Mouse (Mus musculus): Measurements from ENCODE around the gene Isca1. TPM values are rescaled to one million over a fixed set of nuclear protein-coding genes. Genes with fewer than 3 reads are reported as not detected.
"Not testable (repeated sequence)": the region's sequence is repeated elsewhere in the genome, so short reads cannot be mapped to it uniquely, and the experiment has no call there.

Isca1 gene
- 100 to 1,000 TPM; 235 to 252 TPM for total RNA-seq (2021)
- long read RNA-seq, experiment 1, transcript Isca1-201 (4 exons, 1,942 nt), result major isoform, 338 of 348 reads
- long read RNA-seq, experiment 1, partial matches to known transcripts, result 4 of 348 reads
- long read RNA-seq, experiment 1, other reads (novel, unspliced or antisense), result 2 of 348 reads
- long read RNA-seq, experiment 2, transcript Isca1-201 (4 exons, 1,942 nt), result major isoform, 161 of 175 reads
- long read RNA-seq, experiment 2, transcript Isca1-205 (1 exons, 3,280 nt), result minor isoform, 11 of 175 reads
- long read RNA-seq, experiment 2, partial matches to known transcripts, result 3 of 175 reads
- long read RNA-seq, experiment 2, other reads (novel, unspliced or antisense), result 0 of 175 reads

GRCm38 (mm10) chr13:59769296-59770163, at the start of gene Isca1:
TSS of gene Isca1 (minus strand) at chr13:59769810.
- peak; percentile 99 for DNase-seq

GRCm38 (mm10) chr13:59817352-59817751, 47.7 kb upstream of the Isca1 start:
- DNase-seq, result no peak

DNA sequence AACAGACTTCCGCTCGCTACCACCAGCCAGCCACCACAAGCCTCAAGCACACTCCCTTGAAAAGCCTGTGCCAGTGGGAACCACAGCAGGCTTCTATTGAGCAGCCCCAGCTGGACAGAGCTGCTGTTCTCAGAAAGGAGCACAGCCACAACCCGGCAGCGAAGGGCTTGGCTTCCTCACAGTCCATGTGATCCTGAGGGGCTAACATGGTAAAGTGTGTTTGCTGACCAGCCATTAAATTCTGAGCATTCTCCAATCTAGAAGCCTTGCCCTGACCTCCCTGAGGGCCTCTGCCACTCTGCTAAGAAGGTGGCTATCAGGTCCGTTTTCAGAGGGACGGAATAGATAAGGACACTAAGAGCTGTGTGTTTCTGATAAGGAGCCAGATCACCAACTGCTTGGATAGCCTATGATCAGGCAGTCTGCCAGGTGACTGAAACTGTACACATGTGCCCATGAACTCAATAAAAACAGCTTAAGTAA, 44.5 kb upstream of the Isca1 start:
- DNase-seq, result no peak

DNA sequence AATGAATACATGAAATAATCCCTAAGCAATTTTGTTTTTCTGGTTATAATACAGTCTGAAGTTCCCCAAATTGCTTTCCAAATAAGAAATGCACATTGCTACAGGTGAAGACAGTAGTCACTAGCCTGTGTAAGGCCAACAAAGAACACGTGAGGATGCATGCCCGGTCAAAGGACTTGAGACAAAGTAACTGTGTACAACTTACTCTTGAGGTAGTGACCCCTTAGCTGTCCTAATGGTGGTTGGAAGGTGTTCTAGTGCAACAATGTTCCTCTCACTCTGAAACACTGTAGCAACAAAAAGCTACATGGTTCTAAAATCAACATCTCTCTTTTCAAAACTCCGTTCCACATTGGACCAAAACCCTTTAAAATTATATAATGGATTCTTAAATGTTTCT, 42.0 kb upstream of the Isca1 start:
- DNase-seq, result no peak

GRCm38 (mm10) chr13:59801000-59801399, 31.4 kb upstream of the Isca1 start:
- peak in 1 of 2 experiments; percentile 12 for DNase-seq

DNA sequence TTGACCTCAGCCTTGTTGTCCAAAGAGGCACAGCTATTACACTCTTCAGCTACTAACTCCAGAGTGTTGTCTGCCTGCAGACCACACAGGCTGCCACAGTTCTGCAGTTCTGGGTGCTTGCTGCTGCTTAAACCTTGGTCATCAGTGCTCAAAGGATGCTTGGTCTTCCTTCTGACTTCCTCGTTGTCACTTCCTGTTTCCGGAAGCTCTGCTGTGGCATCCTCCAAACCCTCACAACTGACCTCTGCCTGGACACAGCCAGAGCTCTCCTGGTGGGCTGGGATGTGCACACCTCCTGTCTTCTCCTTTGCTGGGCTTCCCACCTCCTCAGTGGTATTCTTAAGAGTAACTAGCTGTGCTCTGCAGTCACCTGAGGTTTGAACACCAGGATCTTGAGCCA, 30.5 kb upstream of the Isca1 start:
- no peak for DNase-seq

- no peak for DNase-seq
Measured at GRCm38 (mm10) chr13:59798306-59798705, 28.7 kb upstream of the Isca1 start.

- DNase-seq, result no peak
Measured at GRCm38 (mm10) chr13:59796466-59796848, 26.8 kb upstream of the Isca1 start.

DNA sequence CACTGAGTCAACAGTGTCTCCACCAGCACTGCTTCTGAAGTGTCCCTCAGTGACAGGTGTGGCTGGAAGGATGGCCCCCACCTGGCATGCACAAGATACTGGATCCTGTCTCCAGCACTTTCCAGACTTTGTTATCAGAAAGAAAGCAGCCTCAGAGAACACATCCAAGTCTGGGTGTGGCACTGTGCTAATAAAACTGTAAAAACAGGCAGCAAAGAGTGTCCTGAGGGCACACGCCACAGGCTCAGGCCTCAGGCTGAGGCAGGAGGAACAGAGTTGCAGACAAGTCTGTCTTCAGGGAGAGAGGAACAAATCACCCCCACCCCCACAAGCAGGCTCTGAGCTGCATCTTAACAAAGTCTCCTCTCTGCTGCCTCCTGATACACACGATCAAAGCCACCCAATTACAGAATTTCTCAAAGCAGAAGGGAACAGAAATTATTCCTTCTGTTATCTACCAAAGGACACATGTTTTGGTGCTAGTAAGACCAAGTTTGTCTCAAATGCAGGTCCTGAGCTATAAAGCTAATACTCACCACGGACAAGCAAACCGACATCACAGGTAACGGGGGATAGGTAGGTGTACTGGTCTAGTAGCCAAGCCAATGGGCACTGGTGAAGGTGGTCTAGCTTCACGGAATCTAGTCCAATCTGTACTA, 26.3 kb upstream of the Isca1 start:
- no peak for DNase-seq

GRCm38 (mm10) chr13:59794786-59795185, 25.2 kb upstream of the Isca1 start:
- no peak for DNase-seq

- no peak for DNase-seq
Measured at GRCm38 (mm10) chr13:59782145-59782544, 12.5 kb upstream of the Isca1 start, which contains the start of gene Gm49354. TSS of gene Gm49354 (minus strand) at chr13:59782245.

DNA sequence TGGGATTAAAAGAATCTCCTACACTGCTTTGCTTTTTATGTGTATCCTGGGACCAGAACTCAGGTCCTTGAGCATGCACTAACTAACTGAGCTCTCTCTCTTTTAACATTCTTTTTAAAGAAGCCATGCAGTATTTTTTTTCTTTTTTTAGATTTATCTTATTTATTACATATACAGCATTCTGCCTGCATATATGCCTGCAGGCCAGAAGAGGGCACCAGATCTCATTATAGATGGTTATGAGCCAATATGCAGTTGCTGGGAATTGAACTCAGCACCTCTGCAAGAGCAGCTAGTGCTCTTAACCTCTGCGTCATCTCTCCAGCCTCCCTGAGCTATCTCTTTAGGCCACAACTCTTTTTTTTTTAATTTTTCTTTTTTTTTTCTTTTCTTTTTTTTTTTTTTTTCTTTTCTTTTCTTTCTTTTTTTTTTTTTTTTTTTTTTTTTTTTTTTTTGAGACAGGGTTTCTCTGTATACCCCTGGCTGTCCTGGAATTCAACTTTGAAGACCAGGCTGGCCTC, 10.2 kb upstream of the Isca1 start:
- DNase-seq, result not testable (repeated sequence)

GRCm38 (mm10) chr13:59779213-59779612, 9.6 kb upstream of the Isca1 start:
- no peak for DNase-seq

DNA sequence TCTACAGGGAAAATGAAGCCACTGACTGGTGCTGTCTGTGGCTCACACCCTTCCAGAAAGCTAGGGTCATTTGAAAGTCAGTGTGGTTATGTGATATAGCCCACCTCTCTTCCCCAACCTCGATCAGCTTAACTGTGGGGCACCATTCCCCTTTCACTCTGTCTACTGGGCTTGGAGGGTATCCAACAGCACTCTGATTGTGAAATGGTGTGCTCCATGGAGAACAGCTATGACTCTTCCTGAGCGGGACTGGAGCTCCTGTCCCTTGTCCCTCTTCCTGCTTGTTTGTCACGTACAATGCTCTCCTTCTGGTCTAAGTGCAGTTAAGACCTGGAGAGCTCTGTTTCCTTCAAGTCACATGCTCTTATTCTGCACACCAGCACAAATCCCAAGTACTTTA, 5.6 kb upstream of the Isca1 start:
- no peak for DNase-seq

DNA sequence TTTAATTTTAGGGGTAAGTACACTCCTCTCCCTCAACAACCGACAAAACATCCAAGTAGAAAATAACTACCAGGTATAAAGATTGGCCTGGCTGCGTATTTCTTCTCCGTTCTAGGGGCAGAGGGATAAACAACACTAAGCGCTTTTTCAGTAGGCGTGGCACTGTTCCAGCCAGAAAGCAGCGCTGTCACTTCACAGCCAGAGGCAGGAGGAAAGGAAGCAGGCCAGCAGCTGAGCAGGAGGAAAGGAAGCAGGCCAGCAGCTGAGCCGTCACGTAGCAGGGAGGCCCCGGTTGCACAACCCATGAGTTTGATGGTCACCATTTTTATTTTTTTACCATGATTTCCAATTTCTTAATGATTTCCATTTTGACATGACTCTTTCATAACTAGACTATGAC, 1.6 kb upstream of the Isca1 start:
- peak; percentile 87 to 91 for DNase-seq

DNA sequence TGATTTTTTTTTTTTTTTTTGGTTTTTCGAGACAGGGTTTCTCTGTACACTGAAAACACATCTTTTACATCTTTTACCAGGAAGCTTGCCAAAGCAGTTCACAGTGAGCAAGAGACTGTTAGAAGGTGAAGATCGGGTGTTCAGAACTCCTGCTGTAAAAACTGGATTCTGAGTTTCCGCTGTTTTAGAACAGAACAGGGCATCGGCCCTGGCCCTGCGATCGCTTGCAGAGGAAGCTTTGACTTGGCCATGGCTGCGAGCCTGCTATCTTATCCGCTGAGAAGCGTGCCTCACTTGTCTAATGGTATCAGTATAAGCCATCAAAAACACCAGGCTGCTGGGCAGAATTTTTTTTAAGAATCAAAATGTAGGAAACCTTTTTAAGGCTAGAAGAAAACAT, 1.2 kb upstream of the Isca1 start:
- peak; percentile 18 to 44 for DNase-seq

GRCm38 (mm10) chr13:59770164-59770562, 553 bp upstream of the Isca1 start:
- peak; percentile 91 for DNase-seq

- DNase-seq, result peak in 1 of 2 experiments; percentile 34
Measured at GRCm38 (mm10) chr13:59768531-59768930, 1.1 kb downstream of the Isca1 start.

DNA sequence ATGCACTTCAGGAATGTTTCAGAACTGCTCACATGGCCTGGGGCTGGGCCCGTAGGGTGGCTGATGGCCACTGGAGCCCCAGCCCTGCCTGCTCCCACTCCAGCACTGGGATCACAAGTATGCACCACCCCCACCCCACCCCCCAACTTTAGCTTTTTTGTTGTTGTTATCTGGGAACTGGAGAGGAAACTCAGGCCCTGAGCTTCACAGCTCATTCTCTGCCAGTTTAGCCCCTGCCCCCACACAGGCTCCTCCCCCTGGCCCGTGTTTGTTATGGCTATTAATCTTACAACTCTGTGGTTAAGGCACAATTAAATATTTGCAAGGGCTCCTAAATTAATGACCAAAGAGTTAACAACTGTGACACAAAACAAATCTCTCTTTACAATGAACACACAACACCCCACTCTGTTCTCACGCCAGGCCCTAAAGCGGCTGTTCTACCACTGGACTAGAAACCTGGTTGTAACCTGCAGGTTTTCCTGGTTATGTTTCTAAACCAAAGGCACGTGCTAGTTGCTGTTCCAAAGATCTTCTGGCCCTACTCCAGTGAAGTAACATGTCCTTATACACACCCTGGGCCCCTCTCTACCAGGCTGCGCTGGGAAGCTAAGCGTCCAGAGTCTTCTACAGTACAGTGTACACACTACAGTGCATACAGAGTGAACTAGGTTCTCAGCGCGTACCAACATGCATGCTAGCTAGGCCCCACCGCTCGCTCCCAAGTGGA, 2.7 kb downstream of the Isca1 start:
- DNase-seq, result peak in 1 of 2 experiments; percentile 28

DNA sequence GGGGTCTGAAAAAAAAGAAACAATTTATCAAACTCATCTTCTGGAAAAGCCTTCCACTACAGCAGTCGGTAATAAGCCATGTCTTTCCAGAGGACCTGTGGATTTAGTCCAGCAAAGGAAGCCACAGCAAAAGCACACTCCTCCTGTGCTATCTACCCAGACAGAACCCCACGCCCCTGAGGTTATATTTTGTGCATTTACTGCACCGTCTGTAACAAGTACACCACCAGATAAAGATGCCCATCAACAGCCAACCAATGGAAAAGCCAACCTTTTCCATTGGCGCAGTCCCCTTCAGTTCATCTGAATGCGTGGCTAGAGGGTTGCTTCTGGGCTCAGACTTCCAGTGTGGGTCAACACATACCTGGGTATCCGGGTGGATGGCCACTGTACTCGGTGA, 6.8 kb downstream of the Isca1 start:
- no peak for DNase-seq

GRCm38 (mm10) chr13:59756906-59757305, 12.7 kb downstream of the Isca1 start:
- no peak for DNase-seq

DNA sequence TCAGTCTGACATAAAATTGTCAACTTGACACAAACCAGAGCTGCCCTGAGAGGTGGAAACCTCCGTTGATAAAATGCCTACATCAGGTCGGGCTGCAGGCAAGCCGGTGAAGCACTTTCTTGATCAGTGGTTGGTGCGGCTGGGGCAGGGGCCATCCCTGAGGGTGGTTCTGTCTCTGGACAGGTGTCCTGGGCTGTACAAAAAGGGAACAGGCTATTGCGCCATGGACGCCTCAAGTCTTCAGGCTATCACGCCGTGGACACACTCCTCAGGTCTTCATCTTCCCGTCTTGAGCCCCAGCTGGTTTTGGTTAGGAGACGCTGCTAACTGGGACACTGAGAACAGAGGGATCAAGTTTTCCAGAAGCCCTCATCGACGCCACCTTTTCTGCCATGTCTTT, 19.3 kb downstream of the Isca1 start:
- DNase-seq, result no peak

Data from heart, adult 18-20 months (tissue).